Mouse (Mus musculus) bone marrow macrophage, adult 2 months (primary cell): ENCODE measurements around the gene Nectin4.

Experiments
- CTCF ChIP-seq: IDR thresholded peaks from 2 replicates; pipeline ENCODE4 v1.5.1; 2012; ENCODE audit warnings: low read depth, mild to moderate bottlenecking, low read length, moderate library complexity
- POLR2A ChIP-seq: IDR thresholded peaks from 2 replicates; pipeline ENCODE4 v1.6.1; 2012; ENCODE audit warnings: mild to moderate bottlenecking, low read depth, low read length, borderline replicate concordance

DNA sequence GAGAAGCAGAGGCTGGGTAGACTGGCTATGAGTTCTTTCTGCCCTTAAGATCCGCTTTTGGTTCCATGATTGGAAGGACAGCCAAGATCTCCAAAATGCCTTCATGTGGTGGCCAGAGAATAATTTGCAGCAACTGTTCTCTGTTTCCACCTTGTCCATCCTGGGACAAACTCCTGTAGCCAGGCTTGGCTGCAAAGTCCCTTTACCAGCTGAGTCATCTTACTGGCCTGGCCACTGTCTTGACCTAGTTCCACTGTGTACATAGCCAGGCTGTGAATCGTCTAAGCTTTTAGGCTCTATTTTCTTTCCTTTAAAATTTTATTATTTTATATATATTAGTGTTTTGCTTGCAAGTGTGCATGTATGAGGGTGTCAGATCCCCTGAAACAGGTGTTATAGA lies 20.7 kb upstream of the Nectin4 start:
- TF ChIP-seq POLR2A (no peak), CTCF (no peak)
